Mouse (Mus musculus) liver, embryonic 15.5 days (tissue): Measurements from ENCODE around the gene Capn10. TPM values are rescaled to one million over a fixed set of nuclear protein-coding genes. Genes with fewer than 3 reads are reported as not detected.
A peak's percentile ranks its signal among the peaks of the same experiment; 100 is the strongest.

ENCODE experiments used
- ATAC-seq: fragments of 200-750 bp; cut with Nextera tagmentation; 2 replicates; pipeline ENCODE4 v1.8.0; 2017; ENCODE audit warnings: moderate number of reproducible peaks, mild to moderate bottlenecking, moderate library complexity; ENCODE audit not compliant: insufficient read depth
- H3K27ac ChIP-seq: fragments of 300-500 bp; sonication (generic); replicated peaks from 2 replicates; pipeline ENCODE4 v1.5.1; 2015; ENCODE audit warnings: mild to moderate bottlenecking, inconsistent platforms
- H3K27me3 ChIP-seq: fragments of 300-500 bp; sonication (generic); 2 replicates; pipeline ENCODE4 v1.6.1; 2015; ENCODE audit warnings: mild to moderate bottlenecking, inconsistent platforms
- H3K36me3 ChIP-seq: fragments of 300-500 bp; sonication (generic); replicated peaks from 2 replicates; pipeline ENCODE4 v1.6.1; 2015; ENCODE audit warnings: moderate library complexity, mild to moderate bottlenecking, inconsistent platforms
- H3K4me1 ChIP-seq: fragments of 300-500 bp; sonication (generic); replicated peaks from 2 replicates; pipeline ENCODE4 v1.6.1; 2015; ENCODE audit warnings: inconsistent platforms
- H3K4me2 ChIP-seq: fragments of 300-500 bp; sonication (generic); 2 replicates; pipeline ENCODE4 v1.6.1; 2015; ENCODE audit warnings: moderate library complexity, mild to moderate bottlenecking, inconsistent platforms
- H3K4me3 ChIP-seq: fragments of 300-500 bp; sonication (generic); replicated peaks from 2 replicates; pipeline ENCODE4 v1.5.1; 2015; ENCODE audit warnings: mild to moderate bottlenecking, inconsistent platforms
- H3K9ac ChIP-seq: fragments of 300-500 bp; sonication (generic); 2 replicates; pipeline ENCODE4 v1.6.1; 2015; ENCODE audit warnings: moderate library complexity, mild to moderate bottlenecking, inconsistent platforms
- H3K9me3 ChIP-seq: fragments of 300-500 bp; sonication (generic); replicated peaks from 2 replicates; pipeline ENCODE4 v1.6.1; 2016; ENCODE audit warnings: inconsistent platforms
- WGBS: fragments of 180-500 bp; shearing (Covaris S2); methylation state at CpG from one replicate; pipeline ENCODE4 v1.1.7; 2015; ENCODE audit warnings: mixed read lengths; ENCODE audit not compliant: insufficient replicate concordance; 5-methylcytosine and 5-hydroxymethylcytosine counted together
- polyA plus RNA-seq: library from polyadenylated mRNA; unstranded; fragments of >200 nt; fragmentation: Nextera tagmentation; extraction: Ambion mirVana; gene quantifications from 2 replicates; pipeline ENCODE4 v1.2.1, GENCODE M21; 2015

The Capn10 gene
- polyA plus RNA-seq, 1 experiment from 2014 or later, result 15.7 TPM

GRCm38 (mm10) chr1:92920474-92921200, 13.5 kb upstream of the Capn10 start:
- 0 out of 2 replicates have a peak, but pooled peaks have one; percentile 17 for ATAC-seq
- no peak overlapping the region for H3K27ac ChIP-seq
- H3K4me1 ChIP-seq, result peaks cover 14% of the 10 kb centered on the region
- H3K4me2 ChIP-seq, result no peak overlapping the region
- H3K4me3 ChIP-seq, result no peak overlapping the region
- H3K9ac ChIP-seq, result no peak overlapping the region
- no peaks in the 10 kb centered on the region for H3K9me3 ChIP-seq
- peaks cover 49% of the 10 kb centered on the region for H3K36me3 ChIP-seq
- no peaks in the 10 kb centered on the region for H3K27me3 ChIP-seq
- WGBS, result 48% methylated on average over 7 of the region's 7 CpGs

- Histone ChIP-seq H3K27ac (no peak overlapping the region), H3K9me3 (no peaks in the 10 kb centered on the region), H3K9ac (no peak overlapping the region), H3K27me3 (no peaks in the 10 kb centered on the region), H3K4me2 (no peak overlapping the region), H3K4me3 (no peak overlapping the region), H3K36me3 (peaks cover 40% of the 10 kb centered on the region), H3K4me1 (peaks cover 14% of the 10 kb centered on the region)
- no peak for ATAC-seq
- 68% methylated on average over 4 of the region's 4 CpGs for WGBS
Observed at GRCm38 (mm10) chr1:92921496-92921895, 12.7 kb upstream of the Capn10 start.

GRCm38 (mm10) chr1:92930171-92930706, 3.9 kb upstream of the Capn10 start:
- Histone ChIP-seq H3K9me3 (no peaks in the 10 kb centered on the region), H3K4me1 (peaks cover 22% of the 10 kb centered on the region), H3K4me2 (no peak overlapping the region), H3K4me3 (no peak overlapping the region), H3K36me3 (no peaks in the 10 kb centered on the region), H3K9ac (no peak overlapping the region), H3K27me3 (0 out of 2 replicates have a peak, but pooled peaks cover 4% of the 10 kb centered on the region), H3K27ac (no peak overlapping the region)
- WGBS, result 16% methylated on average over 1 of the region's 1 CpGs
- ATAC-seq, result no peak

- Histone ChIP-seq H3K4me2 (peak overlapping the region; percentile 97), H3K27ac (peak overlapping the region; percentile 91), H3K36me3 (peaks cover 8% of the 10 kb centered on the region; the same call in 1 of the 2 replicates), H3K9ac (peak overlapping the region; percentile 57), H3K27me3 (no peaks in the 10 kb centered on the region), H3K4me1 (peaks cover 47% of the 10 kb centered on the region), H3K4me3 (peak overlapping the region; percentile 78), H3K9me3 (no peaks in the 10 kb centered on the region)
- 57% methylated on average over 4 of the region's 4 CpGs for WGBS
- ATAC-seq, result no peak
Observed at GRCm38 (mm10) chr1:92933611-92934010, 565 bp upstream of the Capn10 start.

GRCm38 (mm10) chr1:92935054-92935962, 1.1 kb downstream of the Capn10 start:
- Histone ChIP-seq H3K9me3 (no peaks in the 10 kb centered on the region), H3K27me3 (no peaks in the 10 kb centered on the region), H3K9ac (peak overlapping the region; percentile 72), H3K4me3 (peak overlapping the region; percentile 78), H3K36me3 (peaks cover 22% of the 10 kb centered on the region), H3K27ac (peak overlapping the region; percentile 91), H3K4me1 (peaks cover 47% of the 10 kb centered on the region), H3K4me2 (peak overlapping the region; percentile 97)
- 14% methylated on average over 10 of the region's 10 CpGs for WGBS
- ATAC-seq, result no peak; the same call in 1 of the 2 replicates

- WGBS, result 44% methylated on average over 2 of the region's 2 CpGs
- peak overlapping the region; percentile 97 for H3K4me2 ChIP-seq
- H3K9ac ChIP-seq, result peak overlapping the region; percentile 72; the same call in 1 of the 2 replicates
- no peaks in the 10 kb centered on the region for H3K9me3 ChIP-seq
- peaks cover 25% of the 10 kb centered on the region for H3K36me3 ChIP-seq
- peak overlapping the region; percentile 78 for H3K4me3 ChIP-seq
- H3K4me1 ChIP-seq, result peaks cover 47% of the 10 kb centered on the region
- no peaks in the 10 kb centered on the region for H3K27me3 ChIP-seq
- H3K27ac ChIP-seq, result peak overlapping the region; percentile 91
- no peak for ATAC-seq
Observed at GRCm38 (mm10) chr1:92935977-92936376, 1.8 kb downstream of the Capn10 start.

- peaks cover 47% of the 10 kb centered on the region for H3K4me1 ChIP-seq
- H3K27ac ChIP-seq, result peak overlapping the region; percentile 91
- H3K4me2 ChIP-seq, result peak overlapping the region; percentile 97
- no peaks in the 10 kb centered on the region for H3K27me3 ChIP-seq
- no peak for ATAC-seq
- 68% methylated on average over 3 of the region's 3 CpGs for WGBS
- H3K36me3 ChIP-seq, result peaks cover 27% of the 10 kb centered on the region
- H3K9me3 ChIP-seq, result no peaks in the 10 kb centered on the region
- H3K4me3 ChIP-seq, result no peak overlapping the region
- no peak overlapping the region for H3K9ac ChIP-seq
Observed at GRCm38 (mm10) chr1:92936467-92936866, 2.3 kb downstream of the Capn10 start.

GRCm38 (mm10) chr1:92937797-92938196, 3.6 kb downstream of the Capn10 start:
- peaks cover 37% of the 10 kb centered on the region for H3K36me3 ChIP-seq
- H3K9me3 ChIP-seq, result no peaks in the 10 kb centered on the region
- no peak for ATAC-seq
- no peaks in the 10 kb centered on the region for H3K27me3 ChIP-seq
- no peak overlapping the region for H3K4me2 ChIP-seq
- no peak overlapping the region for H3K9ac ChIP-seq
- no peak overlapping the region for H3K27ac ChIP-seq
- WGBS, result 57% methylated on average over 3 of the region's 3 CpGs
- H3K4me1 ChIP-seq, result peaks cover 47% of the 10 kb centered on the region
- no peak overlapping the region for H3K4me3 ChIP-seq

GRCm38 (mm10) chr1:92939746-92940145, 5.6 kb downstream of the Capn10 start:
- H3K27ac ChIP-seq, result no peak overlapping the region
- no peak overlapping the region for H3K4me2 ChIP-seq
- ATAC-seq, result no peak
- H3K9me3 ChIP-seq, result no peaks in the 10 kb centered on the region
- H3K4me1 ChIP-seq, result peaks cover 30% of the 10 kb centered on the region
- peaks cover 42% of the 10 kb centered on the region for H3K36me3 ChIP-seq
- no peaks in the 10 kb centered on the region for H3K27me3 ChIP-seq
- no peak overlapping the region for H3K4me3 ChIP-seq
- H3K9ac ChIP-seq, result no peak overlapping the region
- 81% methylated on average over 4 of the region's 4 CpGs for WGBS

GRCm38 (mm10) chr1:92943219-92943989, 9.2 kb downstream of the Capn10 start:
- H3K36me3 ChIP-seq, result peaks cover 59% of the 10 kb centered on the region
- H3K9me3 ChIP-seq, result no peaks in the 10 kb centered on the region
- no peak overlapping the region for H3K27ac ChIP-seq
- WGBS, result 81% methylated on average over 19 of the region's 19 CpGs
- no peak overlapping the region for H3K4me2 ChIP-seq
- no peaks in the 10 kb centered on the region for H3K27me3 ChIP-seq
- H3K4me3 ChIP-seq, result no peak overlapping the region
- ATAC-seq, result no peak
- H3K4me1 ChIP-seq, result no peaks in the 10 kb centered on the region
- H3K9ac ChIP-seq, result no peak overlapping the region
